Mouse (Mus musculus): ENCODE data around the gene Nudt6.

Gene Nudt6

GRCm38 (mm10) chr3:37381457-37381856, 38.6 kb downstream of the Nudt6 start:
- no peak for DNase-seq

GRCm38 (mm10) chr3:37379930-37380881, 39.8 kb downstream of the Nudt6 start:
- DNase-seq = no peak

- peak; percentile 4 for DNase-seq
Measured at GRCm38 (mm10) chr3:37379201-37379600, 40.8 kb downstream of the Nudt6 start.

GRCm38 (mm10) chr3:37378412-37378811, 41.6 kb downstream of the Nudt6 start:
- DNase-seq = no peak

- no peak for DNase-seq
Measured at GRCm38 (mm10) chr3:37377926-37378325, 42.1 kb downstream of the Nudt6 start.

GRCm38 (mm10) chr3:37373712-37374111, 46.3 kb downstream of the Nudt6 start:
- no peak for DNase-seq

GRCm38 (mm10) chr3:37370407-37370806, 49.6 kb downstream of the Nudt6 start:
- DNase-seq = no peak

GRCm38 (mm10) chr3:37366381-37367053, 53.5 kb downstream of the Nudt6 start:
- no peak for DNase-seq

- no peak for DNase-seq
Measured at GRCm38 (mm10) chr3:37365976-37366375, 54.0 kb downstream of the Nudt6 start.

- no peak for DNase-seq
Measured at GRCm38 (mm10) chr3:37365144-37365543, 54.9 kb downstream of the Nudt6 start.

GRCm38 (mm10) chr3:37360729-37361128, 59.3 kb downstream of the Nudt6 start:
- DNase-seq = no peak
